Mouse (Mus musculus): ENCODE measurements around the gene 4930518I15Rik. TPM values are rescaled to one million over a fixed set of nuclear protein-coding genes. Genes with fewer than 3 reads are reported as not detected.

Gene 4930518I15Rik
- polyA plus RNA-seq, 1 experiment, result 1.7 TPM

Other genes with a start within 250 kb of the 4930518I15Rik start
- gene Dlgap4, start 244.2 kb downstream of the 4930518I15Rik start, polyA plus RNA-seq (2012; rRNA removed), result 67.9 and 77.9 TPM in 2 replicates
- 551 and 563 TPM in 2 replicates for gene Myl9, start 82.5 kb downstream of the 4930518I15Rik start, polyA plus RNA-seq (2012; rRNA removed)
- gene Tgif2, start 17.9 kb downstream of the 4930518I15Rik start, polyA plus RNA-seq (2012; rRNA removed), result 5.3 and 5.7 TPM in 2 replicates
- gene Rab5if, start 5.2 kb upstream of the 4930518I15Rik start, polyA plus RNA-seq (2012; rRNA removed), result 86.2 and 99.5 TPM in 2 replicates
- gene Sla2, start 29.2 kb upstream of the 4930518I15Rik start, polyA plus RNA-seq (2012; rRNA removed), result 0.20 and 0.23 TPM in 2 replicates
- gene Ndrg3, start 134.1 kb upstream of the 4930518I15Rik start, polyA plus RNA-seq (2012; rRNA removed), result 43.0 and 46.5 TPM in 2 replicates
- gene Dsn1, start 149.2 kb upstream of the 4930518I15Rik start, polyA plus RNA-seq (2012; rRNA removed), result 3.1 and 3.3 TPM in 2 replicates
- 8.0 and 8.2 TPM in 2 replicates for gene Soga1, start 221.3 kb upstream of the 4930518I15Rik start, polyA plus RNA-seq (2012; rRNA removed)
- gene Tldc2, start 229.1 kb upstream of the 4930518I15Rik start, polyA plus RNA-seq (2012; rRNA removed), result not detected in 2 replicates

Data from gonadal fat pad, adult 2 months (tissue).